Mouse (Mus musculus) monocyte, adult 5-6 weeks (primary cell): ENCODE data around the gene Kif14. TPM values are rescaled to one million over a fixed set of nuclear protein-coding genes. Genes with fewer than 3 reads are reported as not detected.
"Not testable (repeated sequence)": the region's sequence is repeated elsewhere in the genome, so short reads cannot be mapped to it uniquely, and the experiment has no call there.

ENCODE experiments used
- ATAC-seq: fragments of 153-309, 156-312 bp; replicated peaks from 2 replicates; pipeline ENCODE4 v1.8.0; 2017; ENCODE audit warnings: mild to moderate bottlenecking; ENCODE audit not compliant: low TSS enrichment, insufficient number of reproducible peaks, severe bottlenecking, poor library complexity, low FRiP score
- total RNA-seq: library from RNA; stranded (forward); fragments of 200-1000, 200-491, 200-594 nt; gene quantifications from 3 replicates; pipeline ENCODE4 v1.2.3, GENCODE M21; 2017

Gene Kif14
- total RNA-seq, 1 experiment from 2014 or later: not detected

- ATAC-seq: no peak
Observed at GRCm38 (mm10) chr1:136465168-136465567, 975 bp upstream of the Kif14 start.

DNA sequence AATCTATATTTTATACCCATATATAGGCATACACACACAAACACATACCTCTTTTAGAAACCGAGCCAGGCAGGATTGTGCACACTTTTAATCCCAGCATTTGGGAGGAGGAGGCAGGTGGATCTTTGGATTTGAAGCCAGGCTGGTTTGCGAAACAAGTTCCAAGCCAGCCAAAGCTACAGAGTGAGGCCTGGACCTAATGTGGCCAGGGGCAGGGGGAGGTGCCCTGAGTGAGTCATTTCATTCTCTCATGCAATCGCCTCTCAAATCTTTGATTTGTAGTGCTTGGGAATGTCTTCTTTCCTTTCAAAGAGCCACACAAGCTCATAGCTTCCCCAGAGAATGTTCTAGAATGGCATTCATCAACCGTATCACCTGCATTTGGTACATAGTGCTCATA lies 3.3 kb downstream of the Kif14 start:
- ATAC-seq: no peak

GRCm38 (mm10) chr1:136470471-136470870 lies 4.3 kb downstream of the Kif14 start:
- ATAC-seq: no peak

DNA sequence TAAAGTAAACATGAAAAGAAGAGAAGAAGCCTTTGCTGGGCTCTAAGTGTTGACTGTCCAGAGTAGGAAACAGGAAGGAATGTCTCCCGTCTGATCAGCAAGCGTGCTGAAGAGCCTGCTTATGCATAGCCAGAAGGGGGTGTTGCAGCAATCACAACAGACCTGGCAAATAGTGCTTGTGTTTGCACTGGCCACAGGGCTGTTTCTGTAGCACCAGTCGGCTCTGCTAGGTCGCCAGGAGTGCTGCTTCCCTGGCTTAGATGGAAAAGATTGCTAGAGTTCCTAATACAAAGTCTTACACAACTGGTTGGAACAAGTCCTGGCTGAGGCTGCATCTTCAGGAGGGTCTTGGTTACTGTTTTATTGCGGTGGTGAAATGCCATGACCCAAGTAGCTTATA lies 25.5 kb downstream of the Kif14 start:
- no peak for ATAC-seq

GRCm38 (mm10) chr1:136492232-136492631 lies 26.1 kb downstream of the Kif14 start:
- no peak for ATAC-seq

DNA sequence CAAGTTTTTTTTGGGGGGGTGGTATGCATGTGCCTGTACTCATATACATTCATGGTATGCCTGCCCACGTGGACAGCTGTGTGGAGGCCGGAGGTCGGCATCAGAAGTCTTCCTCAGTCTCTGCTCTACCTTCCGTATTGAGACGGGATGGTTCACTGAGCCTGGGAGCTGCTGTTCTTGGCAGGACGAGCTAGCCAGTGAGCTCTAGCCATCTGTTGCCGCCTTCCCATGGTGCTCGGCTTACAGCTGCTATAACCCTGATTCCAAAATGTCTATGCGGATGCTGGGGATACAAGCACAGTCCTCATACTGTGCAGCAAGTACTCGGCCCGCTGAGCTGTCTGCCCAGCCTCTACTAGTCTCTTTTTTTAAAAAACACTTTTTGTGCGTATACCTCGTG lies 33.2 kb downstream of the Kif14 start:
- ATAC-seq: no peak

DNA sequence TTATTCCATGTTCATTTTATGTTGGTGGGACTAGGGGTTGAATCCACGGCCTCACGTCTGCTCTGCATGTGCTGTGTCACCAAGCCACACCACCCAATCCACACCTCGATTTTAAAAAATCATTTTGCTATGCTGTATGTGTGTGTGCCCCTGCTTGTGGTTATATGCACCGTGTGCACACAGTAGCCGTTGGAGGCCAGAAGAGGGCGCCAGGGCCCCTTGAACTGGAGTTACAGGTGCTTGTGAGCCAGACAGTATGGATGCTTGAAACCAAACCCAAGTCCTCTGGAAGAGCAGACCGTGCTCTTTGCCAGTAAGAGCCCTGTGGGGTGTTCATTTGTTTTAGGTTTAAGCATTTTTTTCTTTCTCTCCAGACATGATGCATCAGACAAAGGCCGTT lies 36.8 kb downstream of the Kif14 start:
- no peak for ATAC-seq

DNA sequence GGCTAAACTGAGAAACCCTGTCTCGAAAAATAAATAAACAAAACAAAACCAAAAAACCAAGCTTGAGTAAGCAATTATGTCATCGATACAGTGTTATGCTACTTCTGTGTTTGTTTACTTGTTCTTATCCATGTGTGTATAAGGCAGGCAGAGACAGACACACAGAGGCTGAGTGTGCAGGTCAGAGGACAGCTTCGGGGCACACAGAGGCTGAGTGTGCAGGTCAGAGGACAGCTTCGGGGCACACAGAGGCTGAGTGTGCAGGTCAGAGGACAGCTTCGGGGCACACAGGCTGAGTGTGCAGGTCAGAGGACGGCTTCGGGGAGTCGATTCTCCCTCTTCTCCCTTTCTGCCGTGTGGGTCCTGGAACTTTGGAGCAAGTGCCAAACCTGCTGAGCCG lies 40.1 kb downstream of the Kif14 start:
- not testable (repeated sequence) for ATAC-seq

GRCm38 (mm10) chr1:136512317-136512716 lies 46.2 kb downstream of the Kif14 start:
- no peak for ATAC-seq

GRCm38 (mm10) chr1:136513181-136513580 lies 47.0 kb downstream of the Kif14 start:
- ATAC-seq: no peak

DNA sequence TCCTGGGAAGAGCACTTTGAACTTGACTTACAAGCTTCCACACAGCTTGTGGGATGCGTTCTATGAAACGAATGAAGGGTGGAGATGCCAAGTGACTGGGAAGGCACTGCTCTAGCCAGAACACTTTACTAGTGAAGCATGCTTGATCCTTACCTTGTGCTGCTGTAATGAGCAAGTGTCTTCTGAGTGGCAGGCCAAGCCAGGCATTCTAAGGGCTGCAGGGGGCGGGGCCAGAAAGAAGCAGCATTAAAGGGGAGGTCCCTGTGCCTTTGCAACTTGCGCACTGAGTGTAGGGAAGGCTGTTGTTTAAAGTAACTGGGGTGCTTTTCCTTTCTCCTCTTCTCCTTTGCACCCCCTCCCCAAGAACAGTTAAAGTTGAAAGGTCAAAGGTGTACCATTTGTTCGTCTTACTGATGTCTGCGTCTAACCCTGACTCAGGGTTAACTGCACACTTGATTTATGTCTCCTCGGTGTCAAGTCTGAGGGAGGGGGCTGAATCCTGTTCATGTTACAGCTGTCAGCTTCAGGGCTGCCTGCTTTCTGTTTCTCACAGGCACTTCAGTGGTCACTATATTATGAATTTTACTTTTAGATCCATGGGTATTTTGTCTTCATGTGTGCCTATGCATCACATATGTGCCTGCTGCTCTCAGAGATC lies 52.7 kb downstream of the Kif14 start:
- no peak for ATAC-seq

DNA sequence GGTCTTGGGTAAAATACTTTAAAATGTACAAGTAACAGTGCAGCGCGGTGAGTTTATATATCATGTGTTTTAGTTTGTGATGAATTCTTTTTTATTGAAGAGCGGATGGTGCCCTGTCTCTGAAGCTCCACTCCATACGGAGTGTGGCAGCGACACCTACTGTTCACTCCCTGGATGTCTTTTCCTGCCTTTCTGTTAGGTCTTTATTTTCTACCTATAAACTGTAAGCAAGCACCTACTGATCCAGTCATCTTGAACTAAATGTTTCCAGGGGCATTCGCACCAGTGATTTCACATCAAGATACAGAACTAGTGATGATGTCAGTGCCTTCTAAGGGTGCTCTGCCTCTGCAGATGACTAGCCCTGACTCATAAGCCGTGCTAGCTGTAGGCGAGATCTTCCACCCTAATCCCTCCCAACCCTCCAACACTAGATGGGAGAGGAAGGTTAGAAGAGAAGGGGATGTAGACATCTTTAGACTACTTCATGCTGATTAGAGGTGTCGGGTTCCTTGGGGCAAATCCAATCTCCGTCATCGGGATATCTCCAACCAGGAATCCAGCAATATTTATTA lies 55.3 kb downstream of the Kif14 start:
- no peak for ATAC-seq

DNA sequence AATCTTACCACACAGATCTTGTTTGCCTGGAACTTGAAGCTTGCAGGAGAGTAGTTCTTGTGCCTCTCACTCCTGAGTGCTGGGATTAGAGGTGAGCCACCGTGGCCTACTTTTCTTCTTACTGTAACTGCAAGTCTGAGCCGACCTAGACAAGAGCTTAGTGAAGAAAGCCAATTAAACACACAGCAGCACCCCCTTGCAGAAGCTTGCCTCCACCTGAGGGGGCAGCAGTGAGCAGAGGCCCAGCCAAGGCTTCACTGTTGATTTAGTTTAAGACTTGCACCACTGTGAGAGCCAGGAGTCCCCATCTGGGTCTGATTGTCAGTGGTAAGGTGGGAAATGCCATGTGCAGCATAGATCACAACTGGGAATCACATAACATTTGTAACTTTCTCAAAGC lies 58.8 kb downstream of the Kif14 start:
- ATAC-seq: peak; percentile 71; the same call in 1 of the 2 replicates

DNA sequence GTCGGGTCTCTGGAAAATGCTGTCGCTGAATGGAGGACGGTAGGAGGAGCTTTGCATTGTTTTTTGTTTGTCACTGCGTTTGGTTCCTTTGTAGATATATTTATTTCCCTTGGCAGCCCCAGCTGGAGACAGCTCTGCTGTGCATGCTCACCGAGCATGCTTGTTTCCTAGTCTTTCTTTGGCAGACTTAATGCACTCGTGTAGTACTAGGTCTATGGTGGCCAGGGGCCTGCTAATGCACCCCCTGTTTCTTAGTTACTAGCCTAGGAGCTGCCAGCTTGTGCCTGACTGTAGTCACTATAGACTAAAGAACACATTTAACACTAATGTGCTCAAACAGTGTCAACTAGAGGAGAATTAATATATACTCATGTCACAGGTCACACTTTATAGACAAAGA lies 59.7 kb downstream of the Kif14 start:
- ATAC-seq: no peak

- no peak for ATAC-seq
Observed at GRCm38 (mm10) chr1:136527163-136527562, 61.0 kb downstream of the Kif14 start.

DNA sequence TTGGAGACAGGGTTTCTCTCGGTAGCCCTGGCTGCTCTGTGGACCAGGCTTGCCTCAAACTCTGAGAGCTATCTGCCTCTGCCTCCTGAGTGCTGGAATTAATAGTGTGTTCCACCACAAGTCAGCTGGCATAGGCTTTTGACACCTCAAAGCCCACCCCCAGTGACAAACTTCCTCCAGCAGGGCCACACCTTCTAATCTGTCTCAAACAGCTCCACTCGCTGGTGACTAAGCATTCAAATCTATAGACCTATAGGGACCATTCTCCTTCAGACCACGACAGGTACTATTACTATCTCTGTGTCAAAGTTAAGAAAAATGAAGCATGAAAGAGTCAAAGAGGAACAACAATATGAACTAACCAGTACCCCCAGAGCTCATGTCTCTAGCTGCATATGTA lies 66.4 kb downstream of the Kif14 start:
- ATAC-seq: no peak

DNA sequence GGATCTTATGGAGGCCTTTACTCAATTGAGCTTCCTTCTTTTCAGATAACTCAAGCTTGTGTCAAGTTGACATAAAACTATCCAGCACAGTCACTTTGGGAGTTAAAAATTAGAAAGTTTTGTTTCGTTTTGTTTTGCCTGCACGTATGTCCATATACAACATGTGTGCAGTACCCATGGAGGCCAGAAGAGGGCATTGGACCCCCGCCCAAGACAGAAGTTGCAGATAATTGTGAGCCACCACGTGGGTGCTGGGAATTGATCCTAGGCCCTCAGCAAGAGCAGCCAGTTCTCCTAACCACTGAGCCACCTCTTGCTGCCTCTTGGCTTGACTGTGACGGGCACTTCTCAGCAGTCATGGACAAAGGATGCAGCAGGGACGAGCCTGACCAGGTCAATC lies 70.8 kb downstream of the Kif14 start:
- ATAC-seq: no peak

GRCm38 (mm10) chr1:136538247-136538646 lies 72.1 kb downstream of the Kif14 start:
- ATAC-seq: no peak

DNA sequence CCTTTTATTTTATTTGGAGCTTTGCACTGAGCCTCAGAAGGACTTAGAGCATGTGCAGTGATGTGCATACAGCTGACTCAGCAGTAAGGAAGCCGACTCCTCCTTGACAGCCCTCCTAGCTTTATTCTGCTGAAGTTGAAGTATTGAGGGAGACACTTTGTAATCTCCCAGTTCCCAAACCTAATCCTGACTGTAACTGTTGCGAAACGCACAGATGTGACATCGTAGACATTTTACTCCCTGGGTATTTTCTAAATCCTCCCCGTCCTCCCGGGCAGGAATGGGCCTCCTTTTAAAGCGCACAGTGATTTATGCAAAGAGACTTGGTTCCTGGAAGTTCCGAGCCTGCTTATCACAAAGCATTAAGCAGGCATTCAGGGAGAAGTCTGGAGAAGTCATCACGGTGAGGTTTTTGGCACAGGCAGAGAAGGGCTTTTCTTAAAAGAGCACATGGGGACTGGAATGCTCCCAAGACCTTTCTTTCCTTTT lies 74.3 kb downstream of the Kif14 start:
- no peak for ATAC-seq

DNA sequence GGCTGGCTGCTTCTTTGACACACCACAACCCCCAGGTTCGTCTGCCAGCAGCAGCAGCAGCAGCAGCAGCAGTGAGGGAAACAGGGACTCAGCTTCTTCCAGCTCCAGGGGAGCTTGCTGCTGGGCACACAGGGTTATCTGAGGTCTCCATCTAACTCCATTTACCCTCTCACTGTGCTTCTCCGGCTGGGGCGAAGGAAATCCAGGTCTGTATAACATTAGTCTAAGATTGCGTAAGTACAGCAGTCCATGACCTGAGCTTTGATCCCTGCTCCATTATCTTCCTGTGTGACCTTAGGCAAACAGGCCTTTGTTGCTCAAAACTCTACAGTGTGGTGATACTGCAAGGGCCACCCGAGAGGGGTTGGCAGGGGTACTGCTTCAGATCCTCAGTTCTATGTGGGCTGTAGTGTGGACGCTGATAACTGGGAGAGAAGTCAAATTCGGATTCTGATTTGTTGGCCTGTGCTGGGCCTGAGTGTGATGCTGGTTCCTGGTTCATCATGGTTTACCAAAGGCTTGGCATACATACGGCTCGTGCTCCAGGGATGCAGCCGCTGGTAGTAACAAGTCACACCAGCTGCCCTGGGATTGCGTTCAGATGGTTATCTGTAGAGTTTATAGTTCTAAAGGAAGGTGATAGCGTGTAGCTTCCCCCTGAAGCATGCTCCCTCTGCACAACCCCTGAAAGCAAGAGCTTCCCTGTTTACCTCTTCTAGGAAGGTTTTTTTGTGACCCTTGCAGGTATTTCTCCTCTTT lies 75.7 kb downstream of the Kif14 start:
- ATAC-seq: no peak
